Mouse (Mus musculus): ENCODE measurements around the gene Trmt2a.

DNA sequence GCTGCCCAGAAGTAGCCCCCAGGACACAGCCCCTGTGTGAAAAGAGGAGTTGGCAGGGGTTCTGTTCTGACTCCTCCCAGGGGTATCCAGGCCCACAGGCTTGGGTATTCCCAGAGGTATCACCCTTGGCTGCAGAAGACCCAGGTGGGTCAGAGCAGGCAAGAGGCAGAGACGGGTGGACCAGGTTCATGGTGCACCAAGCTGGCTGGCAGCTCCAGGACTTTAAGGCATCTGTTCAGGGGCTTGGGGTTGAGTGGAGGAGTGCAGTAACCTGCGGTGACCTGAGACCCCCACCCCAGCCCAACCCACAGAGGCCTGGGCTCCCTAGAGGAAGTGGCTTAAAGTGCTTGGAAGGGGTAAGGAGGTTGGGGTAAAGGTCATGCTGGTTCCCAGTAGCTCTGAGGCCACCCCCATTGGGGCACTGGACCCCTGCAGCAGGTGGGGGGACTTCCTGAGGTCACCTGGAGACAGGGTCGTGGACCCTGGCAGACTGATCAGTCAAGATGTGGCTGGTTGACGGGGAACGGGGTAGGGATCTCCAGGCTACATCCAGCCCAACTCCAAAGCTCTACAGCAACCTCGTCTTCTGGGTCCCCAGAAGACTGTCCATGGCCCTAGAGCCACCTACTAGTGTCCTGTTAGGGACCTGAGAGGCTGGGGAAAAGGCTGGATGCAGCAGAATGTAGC lies 27.5 kb upstream of the Trmt2a start:
- TF ChIP-seq CTCF (IDR thresholded peaks at IDR 0.05; ENCODE audit: control insufficient read depth, insufficient read depth, insufficient replicate concordance, low read depth, low read length) (no peak), POLR2A (IDR thresholded peaks at IDR 0.05; ENCODE audit: control insufficient read depth, low read depth, low read length) (no peak)

Data from testis, adult 2 months (tissue).